Mouse (Mus musculus): ENCODE results near the gene Smurf1.

- no peak for TF ChIP-seq SIN3A (IDR thresholded peaks at IDR 0.05; ENCODE audit: low read length)
- TF ChIP-seq ZNF384 (IDR thresholded peaks at IDR 0.05; ENCODE audit: low read depth, low read length): no peak
- TF ChIP-seq POLR2A (IDR thresholded peaks at IDR 0.05; ENCODE audit: low read depth, low read length): no peak
- TF ChIP-seq CHD1 (IDR thresholded peaks at IDR 0.05; ENCODE audit: low read depth, low read length): no peak
- no peak for TF ChIP-seq USF1 (IDR thresholded peaks at IDR 0.05; ENCODE audit: low read depth, low read length)
- no peak for TF ChIP-seq CHD2 (IDR thresholded peaks at IDR 0.05; ENCODE audit: low read length)
Observed at GRCm38 (mm10) chr5:144901035-144901434, 64.6 kb downstream of the Smurf1 start.

All from CH12.LX (cell line).